Mouse (Mus musculus): Measurements from ENCODE around the gene Krtap6-5.
"Not testable (repeated sequence)": the region's sequence is repeated elsewhere in the genome, so short reads cannot be mapped to it uniquely, and the experiment has no call there.

Krtap6-5 gene

GRCm38 (mm10) chr16:89047783-89048182 lies at the start of gene Krtap6-5:
TSS of gene Krtap6-5 (minus strand) at chr16:89047883.
- no peak for DNase-seq (ENCODE audit: low spot score in 2 of 2)

GRCm38 (mm10) chr16:89071041-89071440 lies 23.4 kb upstream of the Krtap6-5 start:
- not testable (repeated sequence) for DNase-seq (ENCODE audit: low spot score in 2 of 2)

- not testable (repeated sequence) for DNase-seq (ENCODE audit: low spot score in 2 of 2)
These were observed 16.2 kb upstream of the Krtap6-5 start, which contains the start of gene 1110025L11Rik for GRCm38 (mm10) chr16:89063902-89064301. TSS of gene 1110025L11Rik (minus strand) at chr16:89064002.

DNA sequence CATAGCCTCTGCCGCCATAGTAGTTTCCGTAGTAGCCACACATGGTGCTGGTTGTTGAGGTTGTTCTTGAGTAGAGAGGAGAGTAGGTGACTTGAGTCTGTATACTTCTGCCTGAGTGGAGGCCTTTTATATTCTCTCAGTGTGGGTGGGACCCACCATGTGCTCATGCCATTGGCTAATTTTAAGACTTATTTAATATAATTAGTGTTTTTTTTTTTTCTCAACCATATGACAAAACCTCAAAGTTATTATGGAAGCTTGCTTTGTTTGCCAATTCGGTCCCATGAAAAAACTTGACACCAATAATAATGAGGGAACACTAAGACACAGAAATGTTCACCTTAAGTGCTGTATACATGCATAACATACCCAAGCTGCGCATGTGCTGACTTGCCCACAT lies 6.3 kb downstream of the Krtap6-5 start, which contains the start of gene Gm10228:
Gene Gm10228, minus strand, starts transcription at position 101 of the 400 bp plus-strand sequence.
- DNase-seq (ENCODE audit: low spot score in 2 of 2): not testable (repeated sequence)

DNA sequence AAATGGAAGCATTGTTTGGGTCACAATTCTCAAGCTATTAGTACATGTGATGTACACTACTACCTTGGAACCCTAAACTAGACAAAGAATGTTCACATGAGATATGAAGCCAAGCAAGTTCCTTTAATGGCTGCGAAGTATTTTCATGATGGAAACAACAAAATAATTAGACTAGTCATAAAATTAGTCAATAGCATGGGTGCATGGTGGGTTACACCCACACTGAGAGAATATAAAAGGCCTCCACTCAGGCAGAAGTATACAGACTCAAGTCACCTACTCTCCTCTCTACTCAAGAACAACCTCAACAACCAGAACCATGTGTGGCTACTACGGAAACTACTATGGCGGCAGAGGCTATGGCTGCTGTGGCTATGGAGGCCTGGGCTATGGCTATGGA lies 16.3 kb downstream of the Krtap6-5 start, which contains the start of gene Krtap6-1:
Gene Krtap6-1, plus strand, starts transcription at position 301 of the 400 bp plus-strand sequence.
- not testable (repeated sequence) for DNase-seq (ENCODE audit: low spot score in 2 of 2)

DNA sequence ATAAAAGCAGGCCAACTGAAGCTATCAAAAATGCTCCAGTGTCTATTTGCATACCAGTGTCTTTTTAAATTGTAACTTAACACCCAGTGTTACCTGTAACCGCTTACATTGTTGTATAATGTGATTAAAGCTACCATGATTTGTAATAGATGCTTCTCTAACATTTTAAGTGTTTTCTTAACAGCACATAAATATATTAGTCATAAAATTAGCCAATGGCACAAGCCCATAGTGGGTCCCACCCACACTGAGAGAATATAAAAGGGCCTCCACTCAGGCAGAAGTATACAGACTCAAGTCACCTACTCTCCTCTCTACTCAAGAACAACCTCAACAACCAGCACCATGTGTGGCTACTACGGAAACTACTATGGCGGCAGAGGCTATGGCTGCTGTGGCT lies 32.7 kb downstream of the Krtap6-5 start, which contains the start of gene Gm10229:
Gene Gm10229, plus strand, starts transcription at position 301 of the 400 bp plus-strand sequence.
- DNase-seq (ENCODE audit: low spot score in 2 of 2): not testable (repeated sequence)

DNA sequence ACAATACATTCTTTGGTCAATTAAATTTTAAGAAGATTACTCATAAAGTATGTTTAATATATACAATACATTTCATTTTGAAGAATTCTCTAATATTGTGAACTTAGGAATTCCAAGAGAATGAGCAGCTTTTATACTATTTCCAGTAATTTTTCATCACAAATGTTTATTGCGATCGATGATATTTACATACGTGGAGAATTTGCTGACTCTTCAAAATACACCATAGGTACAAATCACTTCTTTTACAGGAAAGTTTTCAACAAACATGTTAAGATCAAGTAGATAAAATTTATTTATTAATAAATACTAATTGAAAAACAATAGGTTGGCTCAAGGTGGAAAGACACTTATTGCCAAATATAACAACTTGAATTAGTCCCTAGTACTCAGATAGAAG lies 33.7 kb downstream of the Krtap6-5 start:
- no peak for DNase-seq (ENCODE audit: low spot score in 2 of 2)

GRCm38 (mm10) chr16:89010659-89011058 lies 37.0 kb downstream of the Krtap6-5 start, which contains the start of gene Krtap22-2:
TSS of gene Krtap22-2 (minus strand) at chr16:89010759.
- DNase-seq (ENCODE audit: low spot score in 2 of 2): no peak
